Mouse (Mus musculus): ENCODE results near the gene Vmn1r57. TPM values are rescaled to one million over a fixed set of nuclear protein-coding genes. Genes with fewer than 3 reads are reported as not detected.
"Not testable (repeated sequence)": the region's sequence is repeated elsewhere in the genome, so short reads cannot be mapped to it uniquely, and the experiment has no call there.

The Vmn1r57 gene
- not detected in 2 replicates for polyA plus RNA-seq (2014; fragmentation: Nextera tagmentation; extraction: Ambion mirVana)

DNA sequence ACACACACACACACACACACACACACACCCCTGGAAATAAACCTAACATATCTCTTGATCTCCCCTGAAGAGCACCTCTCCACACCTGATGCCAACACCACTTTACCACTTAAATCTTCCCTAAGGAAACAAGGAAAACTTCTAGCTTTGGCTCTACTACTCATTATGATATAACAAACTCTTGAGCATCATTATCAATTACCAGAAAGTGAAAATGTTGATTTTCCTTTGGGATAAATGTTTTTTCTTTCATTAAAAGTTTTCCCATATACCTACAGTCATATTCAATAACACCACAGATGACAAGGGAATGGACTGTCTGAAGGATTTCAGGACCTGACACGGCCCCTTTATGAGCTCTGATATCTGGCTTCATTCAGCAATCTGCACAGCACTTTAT, at the start of gene Vmn1r57:
Gene Vmn1r57, plus strand, starts transcription at position 301 of the 400 bp plus-strand sequence.
- not testable (repeated sequence) for H3K4me1 ChIP-seq (ENCODE audit: control insufficient read depth, insufficient read depth, low read length); ATAC-seq (ENCODE audit: insufficient number of reproducible peaks, low FRiP score, low TSS enrichment, low read depth); H3K27me3 ChIP-seq (ENCODE audit: control insufficient read depth, insufficient read depth, low read length); DNase-seq (ENCODE audit: low spot score); H3K9ac ChIP-seq (ENCODE audit: low read length); H3K27ac ChIP-seq (replicated peaks; ENCODE audit: low read depth, low read length); H3K9me3 ChIP-seq (ENCODE audit: control insufficient read depth, low read length); H3K4me3 ChIP-seq (ENCODE audit: low read depth, low read length); H3K4me2 ChIP-seq (ENCODE audit: low read depth, severe bottlenecking); H3K36me3 ChIP-seq (ENCODE audit: control insufficient read depth, insufficient read depth, low read length)
- 84% methylated on average over 1 of the region's 1 CpGs for WGBS

DNA sequence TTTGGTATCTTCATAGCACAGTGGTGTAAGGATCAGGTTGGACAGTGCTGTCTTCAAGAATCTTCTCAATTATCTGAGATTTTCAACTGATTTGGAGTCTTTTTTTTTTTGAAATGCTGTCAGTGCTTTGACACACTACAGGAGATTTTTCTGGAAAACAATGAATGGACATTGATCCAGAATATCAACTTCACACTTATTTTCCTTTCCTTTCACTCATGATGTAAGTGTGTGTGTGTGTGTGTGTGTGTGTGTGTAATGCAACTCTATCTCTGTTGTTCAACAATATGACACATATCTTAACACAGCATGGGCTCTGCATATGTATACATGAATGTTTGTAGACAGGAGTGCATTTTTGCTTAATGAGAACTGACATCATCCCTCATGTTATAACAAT, 21.6 kb upstream of the Vmn1r57 start, which contains the start of gene Vmn1r56:
Gene Vmn1r56, minus strand, starts transcription at position 101 of the 400 bp plus-strand sequence.
- not testable (repeated sequence) for H3K4me1 ChIP-seq (ENCODE audit: control insufficient read depth, insufficient read depth, low read length); ATAC-seq (ENCODE audit: insufficient number of reproducible peaks, low FRiP score, low TSS enrichment, low read depth); H3K4me3 ChIP-seq (ENCODE audit: low read depth, low read length); H3K9me3 ChIP-seq (ENCODE audit: control insufficient read depth, low read length); H3K27me3 ChIP-seq (ENCODE audit: control insufficient read depth, insufficient read depth, low read length); H3K27ac ChIP-seq (replicated peaks; ENCODE audit: low read depth, low read length); H3K4me2 ChIP-seq (ENCODE audit: low read depth, severe bottlenecking); DNase-seq (ENCODE audit: low spot score); H3K36me3 ChIP-seq (ENCODE audit: control insufficient read depth, insufficient read depth, low read length); H3K9ac ChIP-seq (ENCODE audit: low read length)

DNA sequence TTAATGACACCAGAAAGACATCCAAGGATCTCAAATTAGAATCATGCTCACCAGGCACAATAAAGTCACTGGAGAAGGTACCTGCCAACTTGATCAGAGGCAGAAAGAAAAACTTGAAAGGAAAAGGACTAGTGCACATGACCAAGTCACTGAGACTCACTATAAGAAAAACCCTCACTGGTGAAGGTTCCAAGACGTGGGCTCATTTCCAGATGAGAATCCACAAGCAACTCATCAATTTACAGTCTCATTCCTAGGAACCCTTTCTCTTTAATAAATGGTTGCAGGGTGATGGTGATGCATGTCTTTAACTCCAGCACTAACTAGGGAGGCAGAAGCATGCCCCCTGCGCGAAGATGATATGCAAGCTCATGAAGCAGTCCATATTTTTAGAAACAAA, 44.8 kb downstream of the Vmn1r57 start:
- H3K36me3 ChIP-seq (ENCODE audit: control insufficient read depth, insufficient read depth, low read length): no peaks in the 10 kb centered on the region
- ATAC-seq (ENCODE audit: insufficient number of reproducible peaks, low FRiP score, low TSS enrichment, low read depth): no peak
- 88% methylated on average over 3 of the region's 3 CpGs for WGBS
- H3K4me3 ChIP-seq (ENCODE audit: low read depth, low read length): no peak overlapping the region
- H3K4me1 ChIP-seq (ENCODE audit: control insufficient read depth, insufficient read depth, low read length): no peaks in the 10 kb centered on the region
- H3K27me3 ChIP-seq (ENCODE audit: control insufficient read depth, insufficient read depth, low read length): no peaks in the 10 kb centered on the region
- no peaks in the 10 kb centered on the region; the same call in 1 of the 2 replicates for H3K9me3 ChIP-seq (ENCODE audit: control insufficient read depth, low read length)
- H3K4me2 ChIP-seq (ENCODE audit: low read depth, severe bottlenecking): no peak overlapping the region
- DNase-seq (ENCODE audit: low spot score): no peak
- no peak overlapping the region for H3K9ac ChIP-seq (ENCODE audit: low read length)
- H3K27ac ChIP-seq (replicated peaks; ENCODE audit: low read depth, low read length): no peak overlapping the region

Other genes with a start within 250 kb of the Vmn1r57 start
- gene Sbk3, start 247.3 kb upstream of the Vmn1r57 start, polyA plus RNA-seq (2014; fragmentation: Nextera tagmentation; extraction: Ambion mirVana): 0.04 TPM in 1 of 2 replicates, not detected in the other
- gene Zfp579, start 222.3 kb upstream of the Vmn1r57 start, polyA plus RNA-seq (2014; fragmentation: Nextera tagmentation; extraction: Ambion mirVana): 33.3 and 39.2 TPM in 2 replicates
- gene Zfp524, start 204.1 kb upstream of the Vmn1r57 start, polyA plus RNA-seq (2014; fragmentation: Nextera tagmentation; extraction: Ambion mirVana): 9.3 and 9.6 TPM in 2 replicates
- 51.1 and 52.6 TPM in 2 replicates for gene Fiz1, start 203.8 kb upstream of the Vmn1r57 start, polyA plus RNA-seq (2014; fragmentation: Nextera tagmentation; extraction: Ambion mirVana)
- 0.45 and 1.4 TPM in 2 replicates for gene Gm44973, start 203.0 kb upstream of the Vmn1r57 start, polyA plus RNA-seq (2014; fragmentation: Nextera tagmentation; extraction: Ambion mirVana)
- gene Zfp865, start 198.1 kb upstream of the Vmn1r57 start, polyA plus RNA-seq (2014; fragmentation: Nextera tagmentation; extraction: Ambion mirVana): 7.5 and 8.2 TPM in 2 replicates
- gene Ccdc106, start 197.9 kb upstream of the Vmn1r57 start, polyA plus RNA-seq (2014; fragmentation: Nextera tagmentation; extraction: Ambion mirVana): 12.5 and 14.4 TPM in 2 replicates
- gene 4632433K11Rik, start 184.4 kb upstream of the Vmn1r57 start, polyA plus RNA-seq (2014; fragmentation: Nextera tagmentation; extraction: Ambion mirVana): not detected in 2 replicates
- 2.7 and 4.1 TPM in 2 replicates for gene Zfp784, start 180.0 kb upstream of the Vmn1r57 start, polyA plus RNA-seq (2014; fragmentation: Nextera tagmentation; extraction: Ambion mirVana)
- gene Zfp580, start 167.0 kb upstream of the Vmn1r57 start, polyA plus RNA-seq (2014; fragmentation: Nextera tagmentation; extraction: Ambion mirVana): 31.8 and 32.9 TPM in 2 replicates
- gene U2af2, start 156.3 kb upstream of the Vmn1r57 start, polyA plus RNA-seq (2014; fragmentation: Nextera tagmentation; extraction: Ambion mirVana): 193 and 203 TPM in 2 replicates
- gene Epn1, start 138.3 kb upstream of the Vmn1r57 start, polyA plus RNA-seq (2014; fragmentation: Nextera tagmentation; extraction: Ambion mirVana): 60.1 and 62.2 TPM in 2 replicates
- gene Rfpl4, start 101.5 kb upstream of the Vmn1r57 start, polyA plus RNA-seq (2014; fragmentation: Nextera tagmentation; extraction: Ambion mirVana): not detected in 2 replicates
- gene Rasl2-9, start 92.5 kb upstream of the Vmn1r57 start, polyA plus RNA-seq (2014; fragmentation: Nextera tagmentation; extraction: Ambion mirVana): 0.29 TPM in 1 of 2 replicates, not detected in the other
- 0.01 TPM in 1 of 2 replicates, not detected in the other for gene Vmn1r55, start 68.8 kb upstream of the Vmn1r57 start, polyA plus RNA-seq (2014; fragmentation: Nextera tagmentation; extraction: Ambion mirVana)
- gene Vmn1r56, start 21.7 kb upstream of the Vmn1r57 start, polyA plus RNA-seq (2014; fragmentation: Nextera tagmentation; extraction: Ambion mirVana): not detected in 2 replicates
- not detected in 2 replicates for gene Gm5065, start 132.0 kb downstream of the Vmn1r57 start, polyA plus RNA-seq (2014; fragmentation: Nextera tagmentation; extraction: Ambion mirVana)
- gene Nlrp2, start 132.5 kb downstream of the Vmn1r57 start, polyA plus RNA-seq (2014; fragmentation: Nextera tagmentation; extraction: Ambion mirVana): not detected in 2 replicates
- not detected in 2 replicates for gene Vmn1r58, start 194.9 kb downstream of the Vmn1r57 start, polyA plus RNA-seq (2014; fragmentation: Nextera tagmentation; extraction: Ambion mirVana)
- not detected in 2 replicates for gene Vmn1r59, start 238.3 kb downstream of the Vmn1r57 start, polyA plus RNA-seq (2014; fragmentation: Nextera tagmentation; extraction: Ambion mirVana)